Mouse (Mus musculus): ENCODE data around the gene Gm42417.
"Not testable (repeated sequence)": the region's sequence is repeated elsewhere in the genome, so short reads cannot be mapped to it uniquely, and the experiment has no call there.

Gene Gm42417

GRCm38 (mm10) chr1:36545845-36546600 is 6.8 kb upstream of the Gm42417 start:
- no peak for DNase-seq (ENCODE audit: low spot score in 2 of 2)

- DNase-seq (ENCODE audit: low spot score in 2 of 2), result no peak
Observed at GRCm38 (mm10) chr1:36545382-36545781, 6.2 kb upstream of the Gm42417 start.

- no peak for DNase-seq (ENCODE audit: low spot score in 2 of 2)
Observed at GRCm38 (mm10) chr1:36542925-36543324, 3.7 kb upstream of the Gm42417 start.

- DNase-seq (ENCODE audit: low spot score in 2 of 2), result no peak
Observed at GRCm38 (mm10) chr1:36541844-36542243, 2.6 kb upstream of the Gm42417 start.

GRCm38 (mm10) chr1:36540807-36541206 is 1.6 kb upstream of the Gm42417 start:
- DNase-seq (ENCODE audit: low spot score in 2 of 2), result no peak

- no peak for DNase-seq (ENCODE audit: low spot score in 2 of 2)
Observed at GRCm38 (mm10) chr1:36540132-36540531, 903 bp upstream of the Gm42417 start.

- no peak for DNase-seq (ENCODE audit: low spot score in 2 of 2)
Observed at GRCm38 (mm10) chr1:36538727-36539126, 502 bp downstream of the Gm42417 start.

GRCm38 (mm10) chr1:36536783-36537182 is 2.4 kb downstream of the Gm42417 start, which contains the start of gene Ankrd23:
Gene Ankrd23 (minus strand): TSS chr1:36536883.
- DNase-seq (ENCODE audit: low spot score in 2 of 2), result not testable (repeated sequence)

- no peak for DNase-seq (ENCODE audit: low spot score in 2 of 2)
Observed at GRCm38 (mm10) chr1:36536397-36536728, 2.9 kb downstream of the Gm42417 start.

- DNase-seq (ENCODE audit: low spot score in 2 of 2), result peak in 1 of 2 experiments; percentile 69
Observed at GRCm38 (mm10) chr1:36535477-36536396, 3.5 kb downstream of the Gm42417 start.

- no peak for DNase-seq (ENCODE audit: low spot score in 2 of 2)
Observed at GRCm38 (mm10) chr1:36534595-36535058, 4.6 kb downstream of the Gm42417 start.

- no peak for DNase-seq (ENCODE audit: low spot score in 2 of 2)
Observed at GRCm38 (mm10) chr1:36533546-36533945, 5.7 kb downstream of the Gm42417 start.

- no peak for DNase-seq (ENCODE audit: low spot score in 2 of 2)
Observed at GRCm38 (mm10) chr1:36531461-36531860, 7.8 kb downstream of the Gm42417 start.

- no peak for DNase-seq (ENCODE audit: low spot score in 2 of 2)
Observed at GRCm38 (mm10) chr1:36530962-36531361, 8.3 kb downstream of the Gm42417 start.

- DNase-seq (ENCODE audit: low spot score in 2 of 2), result no peak
Observed at GRCm38 (mm10) chr1:36530485-36530884, 8.7 kb downstream of the Gm42417 start.

- no peak for DNase-seq (ENCODE audit: low spot score in 2 of 2)
Observed at GRCm38 (mm10) chr1:36529875-36530274, 9.4 kb downstream of the Gm42417 start.

GRCm38 (mm10) chr1:36529274-36529673 is 10.0 kb downstream of the Gm42417 start:
- DNase-seq (ENCODE audit: low spot score in 2 of 2), result no peak

GRCm38 (mm10) chr1:36528351-36528750 is 10.9 kb downstream of the Gm42417 start:
- DNase-seq (ENCODE audit: low spot score in 2 of 2), result peak in 1 of 2 experiments; percentile 55

- DNase-seq (ENCODE audit: low spot score in 2 of 2), result no peak
Observed at GRCm38 (mm10) chr1:36526903-36527302, 12.3 kb downstream of the Gm42417 start.

- no peak for DNase-seq (ENCODE audit: low spot score in 2 of 2)
Observed at GRCm38 (mm10) chr1:36525774-36526173, 13.5 kb downstream of the Gm42417 start.

- no peak for DNase-seq (ENCODE audit: low spot score in 2 of 2)
Observed at GRCm38 (mm10) chr1:36524058-36524457, 15.2 kb downstream of the Gm42417 start.

GRCm38 (mm10) chr1:36523332-36524013 is 15.8 kb downstream of the Gm42417 start:
- DNase-seq (ENCODE audit: low spot score in 2 of 2), result peak in 1 of 2 experiments; percentile 43

Measured in cerebellum, postnatal 4 days (tissue).